Mouse (Mus musculus) kidney, adult 9 months (tissue): ENCODE data around the gene Ltbp1.

ENCODE experiments used
- DNase-seq: peaks from one replicate; pipeline ENCODE4 v3.0.0; 2022

Ltbp1 gene

DNA sequence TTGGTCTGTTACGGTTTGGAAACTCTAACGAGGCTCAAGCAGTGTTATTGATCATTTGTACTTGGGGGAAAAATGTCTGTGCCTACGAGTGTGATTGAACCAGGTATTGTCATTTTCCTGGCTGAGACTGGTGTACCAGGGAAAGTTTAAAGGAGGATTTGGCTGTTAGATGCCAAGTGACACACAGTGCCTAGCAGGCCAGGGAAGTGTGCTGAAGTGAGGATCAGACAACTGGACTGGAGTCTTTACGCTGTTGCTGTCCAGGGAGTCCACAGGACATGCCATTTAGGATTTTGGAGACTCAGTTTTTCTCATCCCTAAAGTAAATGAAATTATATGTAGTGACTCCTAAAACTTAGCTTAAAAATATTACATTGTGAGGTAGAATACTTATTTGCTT lies 174.9 kb downstream of the Ltbp1 start:
- no peak for DNase-seq

DNA sequence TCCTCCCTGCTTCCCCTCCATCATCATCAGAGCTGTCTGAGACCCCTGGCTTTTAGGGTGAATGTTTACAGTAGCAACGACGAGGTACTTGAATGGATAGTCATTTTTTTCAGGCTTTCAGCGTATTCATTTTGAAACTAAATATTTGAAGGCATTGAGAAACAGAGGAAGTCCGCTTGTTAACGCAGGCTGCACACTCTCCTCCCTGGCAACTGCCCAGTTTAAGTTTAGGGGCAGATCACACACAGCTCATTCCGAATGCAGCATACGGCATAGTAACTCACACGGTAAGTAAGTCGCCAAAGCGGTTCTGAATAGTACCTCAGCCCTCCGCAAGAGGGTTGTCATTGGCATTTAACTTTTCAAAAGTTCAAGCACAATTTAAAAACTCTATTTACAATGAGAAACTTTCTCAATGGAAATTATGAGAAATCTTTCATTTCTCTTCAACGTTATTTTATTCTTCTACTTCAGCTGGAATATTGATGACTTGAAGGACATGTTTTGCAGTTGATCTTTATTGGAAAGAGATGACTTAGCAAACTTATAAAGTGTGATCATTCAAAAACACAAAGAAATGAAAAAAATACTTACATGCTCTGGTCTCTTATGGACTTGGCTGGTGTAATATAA lies 175.7 kb downstream of the Ltbp1 start:
- no peak for DNase-seq

DNA sequence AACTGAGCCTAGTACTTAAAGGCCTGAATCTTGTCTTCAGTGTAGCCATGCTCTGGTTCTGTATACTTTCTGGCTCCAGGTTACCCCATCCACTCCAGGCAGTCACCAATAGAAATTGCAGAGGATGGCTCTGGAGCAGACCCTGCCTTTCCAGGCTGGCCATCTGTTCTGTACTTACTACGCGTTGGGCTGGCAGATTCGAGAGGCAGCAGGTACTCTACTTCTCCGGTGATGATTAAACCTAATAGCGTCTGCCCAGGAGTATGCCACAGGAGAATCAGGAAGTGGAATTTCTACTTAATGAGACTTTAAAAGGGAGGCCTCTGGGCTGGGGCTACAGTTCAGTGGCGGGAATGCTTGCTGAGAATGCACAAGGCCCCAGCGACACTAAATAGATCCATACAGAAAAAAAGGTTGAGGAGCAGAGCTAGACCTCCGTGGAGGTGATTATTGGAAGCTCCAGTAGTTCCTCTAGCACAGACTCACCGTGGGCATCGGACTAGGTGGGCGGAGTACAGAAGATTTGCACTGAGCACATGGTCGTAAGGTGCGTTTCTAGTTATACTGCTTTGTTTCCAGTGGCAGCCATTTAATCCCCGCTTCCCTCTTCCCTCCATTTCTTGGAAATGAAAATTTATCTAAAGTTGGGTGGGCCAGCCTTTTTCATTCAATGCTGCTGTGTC lies 177.1 kb downstream of the Ltbp1 start:
- DNase-seq, result no peak

- no peak for DNase-seq
Observed at GRCm38 (mm10) chr17:75186732-75187509, 181.6 kb downstream of the Ltbp1 start.

DNA sequence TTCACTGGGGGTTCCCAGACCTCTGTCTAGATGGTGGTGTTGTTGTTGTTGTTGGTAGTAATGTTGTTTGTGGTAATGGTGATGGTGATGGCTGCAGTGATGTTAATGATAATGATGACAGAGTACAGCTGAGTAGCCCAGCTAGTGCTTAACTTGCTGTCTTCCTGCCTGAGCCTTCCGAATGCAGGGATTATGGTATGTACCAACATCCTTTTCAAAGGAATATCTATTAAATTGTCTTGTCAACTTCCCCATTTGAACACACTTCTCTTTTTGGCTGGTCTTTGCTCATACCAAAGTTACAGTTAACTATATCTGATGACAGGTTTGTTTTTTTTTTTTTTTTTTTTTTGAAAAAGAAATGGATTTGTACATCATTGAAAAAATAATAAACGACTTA lies 191.6 kb downstream of the Ltbp1 start:
- DNase-seq, result no peak

DNA sequence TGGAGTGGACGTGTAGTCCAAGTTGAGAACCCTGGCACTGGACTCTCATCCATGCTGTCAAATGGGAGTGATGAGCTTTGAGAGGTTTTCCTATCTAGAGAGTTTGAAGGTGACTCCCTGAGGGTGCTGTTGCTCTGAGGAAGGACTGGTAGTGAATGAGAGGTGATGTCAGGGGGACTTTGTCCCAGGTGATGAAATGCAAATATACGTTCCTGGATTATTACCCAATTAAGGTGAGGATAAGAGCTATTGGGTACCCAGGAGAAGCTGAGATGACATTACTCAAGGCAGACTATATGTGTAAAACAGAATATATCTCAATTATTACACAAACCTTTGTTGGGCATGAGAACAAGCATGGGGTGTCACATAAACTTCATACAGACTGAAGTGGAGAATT lies 193.4 kb downstream of the Ltbp1 start:
- no peak for DNase-seq

GRCm38 (mm10) chr17:75199694-75200093 lies 194.3 kb downstream of the Ltbp1 start:
- DNase-seq, result no peak

- no peak for DNase-seq
Observed at GRCm38 (mm10) chr17:75202314-75202713, 196.9 kb downstream of the Ltbp1 start.

DNA sequence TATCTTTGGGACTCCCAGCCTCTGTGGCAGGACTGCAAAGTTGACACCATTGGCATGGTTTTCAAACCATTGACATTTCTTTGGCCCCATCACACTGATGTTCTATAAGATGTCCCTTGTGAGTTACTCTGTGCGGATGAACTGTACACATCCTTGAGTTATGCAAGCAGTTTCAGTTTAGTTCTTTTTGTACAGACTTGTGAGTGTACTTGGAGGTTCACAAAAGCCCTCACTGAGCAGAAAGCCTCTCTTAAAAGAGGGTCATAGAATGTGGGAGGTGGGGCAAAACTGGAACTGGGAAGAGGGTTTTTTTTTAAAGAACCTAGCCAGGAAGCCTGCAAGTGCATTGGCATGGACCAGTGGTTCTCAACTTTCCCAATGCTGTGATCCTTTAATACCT lies 198.7 kb downstream of the Ltbp1 start:
- DNase-seq, result no peak

DNA sequence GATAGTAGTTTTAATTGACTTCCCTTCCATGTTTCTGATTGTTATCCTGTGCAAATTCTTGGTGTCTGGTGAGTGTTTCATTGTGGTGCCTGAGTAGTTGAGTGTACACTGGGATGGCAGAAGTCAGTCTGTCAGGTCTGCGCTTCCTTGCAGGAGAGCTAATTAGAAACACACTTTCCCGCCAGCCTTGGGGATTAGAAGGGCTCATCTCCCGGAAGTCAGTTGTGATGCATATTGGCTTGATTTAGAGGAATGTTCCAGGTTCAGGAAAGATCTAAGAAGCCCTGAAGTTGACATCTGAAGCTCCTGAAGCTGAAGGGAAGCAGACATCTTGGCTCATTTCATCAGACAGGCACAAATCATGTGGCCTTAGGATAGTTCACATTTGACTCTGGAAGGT lies 200.9 kb downstream of the Ltbp1 start:
- no peak for DNase-seq

GRCm38 (mm10) chr17:75208164-75208698 lies 202.9 kb downstream of the Ltbp1 start:
- no peak for DNase-seq

GRCm38 (mm10) chr17:75210526-75210925 lies 205.2 kb downstream of the Ltbp1 start:
- no peak for DNase-seq

GRCm38 (mm10) chr17:75216362-75216761 lies 211.0 kb downstream of the Ltbp1 start:
- no peak for DNase-seq

GRCm38 (mm10) chr17:75218700-75219099 lies 213.3 kb downstream of the Ltbp1 start:
- no peak for DNase-seq

DNA sequence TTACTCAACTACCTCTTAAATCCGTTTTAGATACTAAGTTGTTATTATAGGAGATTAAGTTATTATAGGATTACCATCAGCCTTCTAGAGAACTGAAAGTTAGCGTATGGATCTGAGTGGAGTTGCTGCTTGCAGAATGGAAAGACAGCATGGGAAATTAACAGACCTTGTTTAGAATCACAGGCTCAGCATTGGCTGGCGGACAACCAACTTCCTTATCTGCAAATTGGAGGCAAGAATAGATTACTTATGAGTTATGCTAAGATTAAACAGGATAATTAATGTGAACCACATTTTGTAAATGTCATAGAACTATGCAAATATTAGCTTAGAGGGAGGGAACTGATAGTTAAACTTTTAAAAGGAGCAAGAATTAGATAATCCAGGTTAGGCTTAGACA lies 223.0 kb downstream of the Ltbp1 start:
- no peak for DNase-seq

DNA sequence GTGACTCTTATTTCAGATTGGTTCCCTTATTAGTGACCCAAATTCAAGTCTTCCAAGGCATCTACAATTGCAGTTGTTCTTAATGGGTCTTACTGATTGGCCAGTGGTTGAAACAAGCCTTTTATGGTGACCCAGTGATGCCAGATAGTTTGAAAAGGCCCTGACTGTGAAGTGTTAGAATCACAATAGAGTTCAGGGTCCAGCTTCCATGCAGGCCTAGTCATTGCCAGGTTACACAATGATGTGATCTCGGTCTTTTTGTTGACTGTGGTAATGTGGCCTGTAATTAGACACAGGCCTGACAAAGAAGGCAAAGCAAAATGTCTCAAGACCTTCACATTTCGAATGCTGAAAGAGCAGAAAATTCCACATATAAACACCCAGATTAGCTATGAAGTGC lies 227.8 kb downstream of the Ltbp1 start:
- no peak for DNase-seq

GRCm38 (mm10) chr17:75233923-75234322 lies 228.6 kb downstream of the Ltbp1 start:
- DNase-seq, result no peak

DNA sequence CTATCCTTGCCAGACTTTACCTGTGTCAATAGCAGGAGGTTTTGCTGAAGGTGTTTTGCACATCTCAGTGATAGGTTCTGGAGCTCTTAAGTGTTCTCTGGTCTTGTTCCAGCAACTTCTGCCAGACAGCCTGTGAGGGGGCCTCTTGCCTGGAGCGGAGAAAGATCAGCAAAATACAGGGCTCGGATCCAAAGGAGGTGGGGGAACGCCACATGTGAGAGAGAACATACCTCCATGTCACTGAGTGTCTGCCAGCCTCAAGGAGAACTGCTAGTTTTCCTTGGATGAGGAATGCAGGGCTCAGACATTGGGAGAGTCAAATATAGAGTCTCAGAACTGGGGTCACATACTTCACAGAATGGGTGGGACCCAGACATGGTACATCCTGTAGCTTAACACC lies 230.4 kb downstream of the Ltbp1 start:
- DNase-seq, result no peak

- DNase-seq, result no peak
Observed at GRCm38 (mm10) chr17:75236543-75236942, 231.2 kb downstream of the Ltbp1 start.

GRCm38 (mm10) chr17:75237456-75237855 lies 232.1 kb downstream of the Ltbp1 start:
- DNase-seq, result no peak

- DNase-seq, result no peak
Observed at GRCm38 (mm10) chr17:75238655-75239054, 233.3 kb downstream of the Ltbp1 start.

GRCm38 (mm10) chr17:75239545-75239944 lies 234.2 kb downstream of the Ltbp1 start:
- DNase-seq, result no peak

GRCm38 (mm10) chr17:75242086-75242485 lies 236.7 kb downstream of the Ltbp1 start:
- DNase-seq, result no peak

DNA sequence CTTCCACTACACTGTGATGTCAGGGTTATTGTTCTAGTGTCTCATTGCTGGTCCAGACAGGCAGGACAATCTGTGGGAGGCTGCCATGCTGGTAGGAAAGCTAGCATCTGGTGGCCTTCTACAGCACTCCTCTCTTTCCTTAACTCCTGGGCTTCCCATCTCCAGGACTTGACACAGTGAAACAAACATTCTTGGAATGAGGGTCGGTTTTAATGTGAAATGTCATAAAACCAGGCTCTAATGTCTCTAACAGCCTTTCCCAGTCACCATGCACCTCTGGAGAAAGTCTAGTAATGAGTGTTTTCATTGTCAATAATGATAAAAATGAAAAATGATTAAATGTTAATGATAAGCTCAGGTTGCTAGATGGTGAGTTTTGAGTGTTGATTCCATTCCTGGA lies 237.9 kb downstream of the Ltbp1 start:
- no peak for DNase-seq
